Mouse (Mus musculus) testis, adult 2 months (tissue): ENCODE results near the gene Agap1. TPM values are rescaled to one million over a fixed set of nuclear protein-coding genes. Genes with fewer than 3 reads are reported as not detected.

ENCODE experiments used
- H3K27ac ChIP-seq: fragments of 200-500 bp; 2 replicates; pipeline ENCODE4 v1.5.1; 2012; ENCODE audit warnings: low read depth, low read length; ENCODE audit not compliant: control insufficient read depth, insufficient read depth
- H3K27me3 ChIP-seq: fragments of 200-500 bp; 2 replicates; pipeline ENCODE4 v1.6.1; 2012; ENCODE audit warnings: mild to moderate bottlenecking, low read length, moderate library complexity; ENCODE audit not compliant: control insufficient read depth, insufficient read depth
- H3K36me3 ChIP-seq: fragments of 200-500 bp; 2 replicates; pipeline ENCODE4 v1.6.1; 2012; ENCODE audit warnings: mild to moderate bottlenecking, low read length; ENCODE audit not compliant: control insufficient read depth, insufficient read depth
- H3K4me1 ChIP-seq: fragments of 200-500 bp; 2 replicates; pipeline ENCODE4 v1.6.1; 2012; ENCODE audit warnings: low read length; ENCODE audit not compliant: control insufficient read depth, insufficient read depth
- H3K4me3 ChIP-seq: fragments of 200-500 bp; 2 replicates; pipeline ENCODE4 v1.5.1; 2012; ENCODE audit warnings: low read depth, mild to moderate bottlenecking, low read length, moderate library complexity, mixed read lengths; ENCODE audit not compliant: control insufficient read depth
- CTCF ChIP-seq: fragments of 200-500 bp; IDR thresholded peaks from 2 replicates; pipeline ENCODE4 v1.5.1; 2012; ENCODE audit warnings: low read depth, mild to moderate bottlenecking, inconsistent platforms, low read length, moderate library complexity; ENCODE audit not compliant: control insufficient read depth, insufficient read depth, insufficient replicate concordance
- POLR2A ChIP-seq: fragments of 200-500 bp; IDR thresholded peaks from 2 replicates; pipeline ENCODE4 v1.6.1; 2012; ENCODE audit warnings: low read depth, mild to moderate bottlenecking, inconsistent platforms, low read length, moderate library complexity; ENCODE audit not compliant: control insufficient read depth
- polyA plus RNA-seq: library from polyadenylated mRNA; depleted of rRNA; stranded (reverse); fragments of >200 nt; gene quantifications from 2 replicates; pipeline ENCODE4 v1.2.3, GENCODE M21; 2012

The Agap1 gene
- polyA plus RNA-seq, 1 experiment, result 16.5 TPM

GRCm38 (mm10) chr1:89421401-89421800, 33.2 kb upstream of the Agap1 start:
- no peaks in the 10 kb centered on the region for H3K27me3 ChIP-seq
- no peaks in the 10 kb centered on the region for H3K36me3 ChIP-seq
- H3K4me1 ChIP-seq, result no peaks in the 10 kb centered on the region
- TF ChIP-seq POLR2A (no peak), CTCF (no peak)
- no peak overlapping the region for H3K4me3 ChIP-seq
- H3K27ac ChIP-seq, result no peak overlapping the region

- Histone ChIP-seq H3K36me3 (no peaks in the 10 kb centered on the region), H3K4me3 (no peak overlapping the region), H3K27ac (no peak overlapping the region), H3K4me1 (no peaks in the 10 kb centered on the region), H3K27me3 (no peaks in the 10 kb centered on the region)
- no peak for TF ChIP-seq CTCF
- TF ChIP-seq POLR2A, result no peak
These were observed 30.0 kb upstream of the Agap1 start for GRCm38 (mm10) chr1:89424563-89424962.

- no peak for TF ChIP-seq CTCF
- no peak for TF ChIP-seq POLR2A
- no peak overlapping the region for H3K4me3 ChIP-seq
- H3K4me1 ChIP-seq, result no peaks in the 10 kb centered on the region
- no peaks in the 10 kb centered on the region for H3K36me3 ChIP-seq
- no peak overlapping the region for H3K27ac ChIP-seq
- no peaks in the 10 kb centered on the region for H3K27me3 ChIP-seq
These were observed 28.5 kb upstream of the Agap1 start for GRCm38 (mm10) chr1:89426137-89426536.

GRCm38 (mm10) chr1:89428671-89429070, 25.9 kb upstream of the Agap1 start:
- Histone ChIP-seq H3K4me3 (no peak overlapping the region), H3K27me3 (no peaks in the 10 kb centered on the region), H3K27ac (no peak overlapping the region), H3K36me3 (no peaks in the 10 kb centered on the region), H3K4me1 (no peaks in the 10 kb centered on the region)
- TF ChIP-seq CTCF, result no peak
- TF ChIP-seq POLR2A, result no peak

- H3K4me1 ChIP-seq, result no peaks in the 10 kb centered on the region
- no peaks in the 10 kb centered on the region for H3K27me3 ChIP-seq
- no peak overlapping the region for H3K4me3 ChIP-seq
- TF ChIP-seq POLR2A (no peak), CTCF (no peak)
- no peak overlapping the region for H3K27ac ChIP-seq
- H3K36me3 ChIP-seq, result no peaks in the 10 kb centered on the region
These were observed 24.5 kb upstream of the Agap1 start for GRCm38 (mm10) chr1:89429946-89430640.

GRCm38 (mm10) chr1:89439351-89439750, 15.3 kb upstream of the Agap1 start:
- H3K36me3 ChIP-seq, result no peaks in the 10 kb centered on the region
- TF ChIP-seq POLR2A (no peak), CTCF (no peak)
- no peak overlapping the region for H3K4me3 ChIP-seq
- no peak overlapping the region for H3K27ac ChIP-seq
- H3K4me1 ChIP-seq, result no peaks in the 10 kb centered on the region
- no peaks in the 10 kb centered on the region for H3K27me3 ChIP-seq

GRCm38 (mm10) chr1:89441236-89441897, 13.2 kb upstream of the Agap1 start:
- TF ChIP-seq POLR2A, result no peak
- H3K36me3 ChIP-seq, result no peaks in the 10 kb centered on the region
- H3K27ac ChIP-seq, result no peak overlapping the region
- H3K4me1 ChIP-seq, result no peaks in the 10 kb centered on the region
- H3K4me3 ChIP-seq, result no peak overlapping the region
- H3K27me3 ChIP-seq, result no peaks in the 10 kb centered on the region
